Mouse (Mus musculus) T-helper 1 cell (primary cell): ENCODE results near the gene Fpgs.

ENCODE experiments used
- in situ Hi-C: fragments of 300-600 bp; cut with MboI, MseI; formaldehyde crosslinking; loops from one replicate; pipeline ENCODE4 v1.15.1; 2025; ENCODE audit warnings: high pct_unique_total_duplicates

Fpgs gene

GRCm38 (mm10) chr2:32671907-32672595 is 31.9 kb downstream of the Fpgs start:
- in situ Hi-C loops: no loop called here

DNA sequence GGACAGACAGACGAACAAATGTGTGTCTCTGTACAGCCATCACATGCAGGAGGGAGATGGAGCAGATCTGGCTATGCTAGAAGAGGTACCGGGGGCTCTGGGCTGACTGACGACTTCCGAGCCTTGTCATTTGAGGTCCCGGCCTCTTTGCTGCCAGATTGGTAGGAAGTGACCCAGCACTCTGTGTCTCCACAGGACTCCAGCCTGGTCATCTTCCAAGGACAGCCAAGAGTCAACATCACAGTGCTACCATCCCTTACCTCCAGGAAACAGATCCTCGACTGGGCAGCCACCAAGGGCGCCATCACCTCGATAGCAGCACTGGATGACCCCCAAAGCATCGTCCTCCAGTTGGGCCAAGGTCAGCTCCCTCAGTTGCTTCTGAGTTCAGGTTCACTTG is 32.8 kb downstream of the Fpgs start:
- in situ Hi-C loops: no loop called here

GRCm38 (mm10) chr2:32669876-32670275 is 34.1 kb downstream of the Fpgs start:
- in situ Hi-C loops: no loop called here

- in situ Hi-C loops: no loop called here
Observed at GRCm38 (mm10) chr2:32668176-32668575, 35.8 kb downstream of the Fpgs start.

DNA sequence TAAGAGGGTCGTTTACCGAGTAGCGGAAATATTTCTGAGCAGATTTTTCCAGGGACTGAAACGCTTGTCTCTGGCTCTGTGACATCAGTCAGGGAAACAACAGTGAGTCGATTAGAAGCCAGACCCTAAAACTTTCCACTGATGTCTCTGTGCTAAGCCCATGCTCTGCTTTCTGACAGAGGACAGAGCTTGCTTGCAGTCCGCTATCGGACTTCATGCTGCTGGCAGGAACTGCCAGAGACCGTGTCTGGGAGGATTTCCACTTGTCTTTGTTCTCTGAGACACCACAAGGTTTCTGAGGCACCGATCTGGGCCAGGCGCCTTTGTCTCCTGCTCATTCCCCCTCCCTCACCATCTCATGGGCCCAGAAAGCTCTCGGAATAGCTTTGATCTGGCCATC is 36.2 kb downstream of the Fpgs start:
- in situ Hi-C loops: no loop called here

DNA sequence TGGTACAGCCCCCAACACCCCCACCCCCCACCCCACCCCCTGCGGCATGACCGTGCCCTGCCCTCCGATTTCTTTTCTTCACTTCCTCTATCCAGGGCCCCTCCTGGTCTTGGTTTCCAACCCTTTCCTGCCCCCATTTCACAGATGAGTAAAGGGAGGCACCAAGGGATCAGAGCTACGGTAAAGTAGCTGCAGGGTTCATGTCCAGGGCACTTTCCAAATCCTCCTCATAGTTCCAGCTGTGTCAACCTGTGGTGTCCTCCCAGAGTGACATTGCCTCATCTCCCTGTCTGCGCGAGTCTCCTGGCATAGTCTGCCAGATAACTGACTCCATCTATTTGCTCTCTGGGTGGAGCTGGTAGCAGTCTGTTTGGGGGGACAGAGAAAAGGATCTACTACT is 38.1 kb downstream of the Fpgs start:
- in situ Hi-C loops: no loop called here

- in situ Hi-C loops: no loop called here
Observed at GRCm38 (mm10) chr2:32665345-32665744, 38.6 kb downstream of the Fpgs start.

GRCm38 (mm10) chr2:32662291-32662690 is 41.7 kb downstream of the Fpgs start:
- in situ Hi-C loops: no loop called here

- in situ Hi-C loops: no loop called here
Observed at GRCm38 (mm10) chr2:32661509-32662107, 42.3 kb downstream of the Fpgs start.

- in situ Hi-C loops: no loop called here
Observed at GRCm38 (mm10) chr2:32658873-32659272, 45.1 kb downstream of the Fpgs start.

DNA sequence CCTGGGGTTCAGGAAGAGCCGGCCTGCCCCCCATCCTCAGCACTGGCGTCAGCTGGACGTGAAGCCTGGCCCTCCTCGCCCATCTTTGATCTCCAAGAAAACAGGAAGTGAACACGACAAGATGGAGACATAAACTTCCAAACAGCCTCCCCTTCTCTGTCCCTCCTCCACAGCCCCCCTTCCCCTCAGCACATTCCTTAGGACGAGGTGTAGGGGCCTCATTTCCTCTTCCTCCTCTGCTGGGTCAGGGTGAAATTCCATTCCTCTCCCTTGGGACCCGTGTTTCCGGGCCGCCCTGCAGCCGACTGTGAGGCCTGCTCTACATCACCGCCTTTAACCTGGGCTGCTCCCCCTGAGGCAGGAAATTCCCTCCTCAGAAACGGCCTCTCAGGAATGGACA is 48.1 kb downstream of the Fpgs start:
- in situ Hi-C loops: no loop called here

- in situ Hi-C loops: no loop called here
Observed at GRCm38 (mm10) chr2:32655394-32655744, 48.6 kb downstream of the Fpgs start.

DNA sequence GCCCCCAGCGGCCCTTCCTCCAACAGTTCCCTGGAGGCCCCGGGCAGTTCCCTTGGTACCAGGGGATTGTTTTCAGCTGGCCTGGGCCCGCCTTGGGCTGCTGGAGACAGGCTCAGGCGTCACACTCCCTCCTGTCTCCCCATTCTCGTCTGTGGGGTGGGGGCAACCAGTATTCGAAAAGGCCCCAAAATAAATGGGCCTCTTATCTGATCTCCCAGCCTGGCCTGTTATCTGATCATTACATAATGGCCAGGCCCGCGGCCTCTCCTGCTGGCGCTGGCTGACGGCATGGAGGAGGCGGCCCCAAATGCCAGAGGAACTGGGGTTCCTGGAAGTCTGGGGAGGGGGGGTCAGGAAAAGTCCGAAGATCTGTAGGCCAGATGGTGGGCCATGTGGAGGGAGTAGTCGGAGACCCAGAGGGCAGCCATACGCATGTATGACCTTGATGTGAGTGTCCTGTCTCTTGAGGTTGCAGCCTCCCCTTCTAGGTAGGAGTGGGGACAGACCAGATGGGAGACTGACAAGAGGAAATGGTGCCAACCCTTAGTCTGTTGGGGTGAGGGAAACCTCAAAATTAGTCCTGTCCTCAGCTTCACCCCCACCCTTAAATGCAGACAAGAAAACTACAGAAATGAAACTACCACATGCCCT is 49.1 kb downstream of the Fpgs start:
- in situ Hi-C loops: no loop called here

DNA sequence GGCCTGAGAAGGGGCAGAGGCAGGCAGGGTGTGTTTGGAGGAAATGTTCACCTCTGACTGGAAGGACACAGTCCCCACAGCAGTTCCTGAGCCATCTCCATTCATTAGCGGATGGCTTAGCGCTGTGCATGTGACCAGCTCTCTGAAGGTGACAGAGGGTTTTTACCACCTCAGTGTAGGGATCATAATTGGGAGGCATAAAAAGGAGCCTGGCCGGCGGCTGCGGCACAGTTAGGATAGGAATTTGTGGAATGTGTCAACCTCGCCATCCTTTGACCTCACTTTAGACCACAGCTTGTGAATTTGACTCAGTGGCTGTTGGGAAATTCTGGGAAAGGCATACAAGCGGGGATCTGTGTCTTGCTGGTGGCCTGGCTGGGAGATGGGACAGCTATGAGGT is 50.2 kb downstream of the Fpgs start:
- in situ Hi-C loops: no loop called here

- in situ Hi-C loops: no loop called here
Observed at GRCm38 (mm10) chr2:32647366-32647765, 56.6 kb downstream of the Fpgs start.

DNA sequence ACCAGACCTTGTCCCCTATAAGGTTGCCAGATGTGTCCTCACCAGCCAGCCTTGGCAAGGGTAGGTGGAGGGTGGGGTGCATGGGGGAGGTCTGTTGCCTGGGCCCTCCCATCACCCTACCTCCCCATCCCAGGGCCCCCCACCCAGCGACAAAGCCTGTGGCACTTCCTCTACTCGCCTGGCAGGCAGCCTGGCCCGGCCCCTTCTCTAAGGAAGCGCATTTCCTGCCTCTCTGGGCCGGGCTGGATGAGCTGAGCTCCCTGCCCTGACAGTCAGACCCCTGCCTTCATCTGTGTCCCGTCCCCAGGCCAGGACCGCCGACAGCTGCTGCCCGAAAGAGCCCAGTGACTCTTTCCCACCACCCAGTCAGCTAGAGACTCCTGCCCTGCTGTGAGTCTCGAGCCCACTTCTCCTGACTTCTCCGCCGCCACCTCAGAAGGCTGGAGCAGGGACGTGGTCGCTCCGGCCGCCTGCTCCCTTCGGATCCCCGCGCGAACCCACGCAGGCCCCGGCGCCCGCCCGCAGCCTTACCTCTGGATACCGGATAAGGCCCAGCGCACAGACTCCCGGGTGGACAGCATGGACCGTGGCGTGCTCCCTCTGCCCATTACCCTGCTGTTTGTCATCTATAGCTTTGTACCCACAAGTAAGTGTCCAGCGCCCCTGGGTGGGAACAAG is 57.4 kb downstream of the Fpgs start, which contains the start of gene Eng:
Gene Eng (plus strand): TSS at position 217 of the 678 bp plus-strand sequence.
- in situ Hi-C loops: no loop called here

DNA sequence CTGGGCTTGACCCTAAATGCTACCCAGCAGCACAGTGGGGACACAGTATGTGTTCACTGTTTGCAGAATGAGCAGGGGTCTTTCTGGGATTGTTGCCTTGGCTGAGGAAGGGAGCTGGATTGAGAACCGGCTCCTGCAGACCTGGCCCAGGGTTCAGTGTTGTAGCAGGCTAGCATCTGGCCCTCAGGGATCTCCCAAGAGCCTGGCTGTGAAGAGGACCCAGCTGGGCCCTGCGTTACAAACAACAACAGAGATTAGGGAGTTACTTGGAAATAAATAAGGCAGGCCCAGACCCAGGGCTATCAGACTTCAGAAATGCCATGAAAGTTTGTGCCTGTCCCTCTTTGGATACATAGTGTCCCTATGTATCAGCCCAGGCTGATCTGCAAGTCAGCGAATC is 58.3 kb downstream of the Fpgs start:
- in situ Hi-C loops: no loop called here

GRCm38 (mm10) chr2:32644799-32645475 is 59.0 kb downstream of the Fpgs start:
- in situ Hi-C loops: no loop called here

- in situ Hi-C loops: no loop called here
Observed at GRCm38 (mm10) chr2:32644083-32644482, 59.9 kb downstream of the Fpgs start.

DNA sequence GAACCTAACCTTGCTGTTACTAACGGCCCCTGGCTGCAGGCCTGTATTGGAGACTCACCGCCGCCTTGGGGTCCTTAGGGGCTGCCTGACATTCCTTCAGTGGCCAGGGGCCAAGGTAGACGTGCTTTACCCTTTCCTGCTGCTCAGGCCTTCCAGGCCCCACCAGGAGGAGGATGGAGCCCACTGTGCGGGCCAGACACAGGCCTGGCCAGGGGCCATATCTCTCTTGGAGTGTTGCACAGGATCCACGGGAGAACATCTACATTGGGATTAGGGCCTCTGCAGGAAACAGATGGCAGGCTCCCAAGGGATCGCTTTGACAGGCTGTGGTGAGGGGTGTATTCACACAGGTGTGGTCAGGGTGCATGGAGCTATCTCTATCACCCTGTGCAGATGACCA is 61.1 kb downstream of the Fpgs start:
- in situ Hi-C loops: no loop called here

- in situ Hi-C loops: no loop called here
Observed at GRCm38 (mm10) chr2:32641810-32642209, 62.1 kb downstream of the Fpgs start.

- in situ Hi-C loops: no loop called here
Observed at GRCm38 (mm10) chr2:32640550-32641051, 63.3 kb downstream of the Fpgs start.
